Mouse (Mus musculus): ENCODE results near the gene Stoml2. TPM values are rescaled to one million over a fixed set of nuclear protein-coding genes. Genes with fewer than 3 reads are reported as not detected.

Gene Stoml2
- total and polyA plus RNA-seq, 2 experiments from 2014 or later = 102 to 230 TPM

DNA sequence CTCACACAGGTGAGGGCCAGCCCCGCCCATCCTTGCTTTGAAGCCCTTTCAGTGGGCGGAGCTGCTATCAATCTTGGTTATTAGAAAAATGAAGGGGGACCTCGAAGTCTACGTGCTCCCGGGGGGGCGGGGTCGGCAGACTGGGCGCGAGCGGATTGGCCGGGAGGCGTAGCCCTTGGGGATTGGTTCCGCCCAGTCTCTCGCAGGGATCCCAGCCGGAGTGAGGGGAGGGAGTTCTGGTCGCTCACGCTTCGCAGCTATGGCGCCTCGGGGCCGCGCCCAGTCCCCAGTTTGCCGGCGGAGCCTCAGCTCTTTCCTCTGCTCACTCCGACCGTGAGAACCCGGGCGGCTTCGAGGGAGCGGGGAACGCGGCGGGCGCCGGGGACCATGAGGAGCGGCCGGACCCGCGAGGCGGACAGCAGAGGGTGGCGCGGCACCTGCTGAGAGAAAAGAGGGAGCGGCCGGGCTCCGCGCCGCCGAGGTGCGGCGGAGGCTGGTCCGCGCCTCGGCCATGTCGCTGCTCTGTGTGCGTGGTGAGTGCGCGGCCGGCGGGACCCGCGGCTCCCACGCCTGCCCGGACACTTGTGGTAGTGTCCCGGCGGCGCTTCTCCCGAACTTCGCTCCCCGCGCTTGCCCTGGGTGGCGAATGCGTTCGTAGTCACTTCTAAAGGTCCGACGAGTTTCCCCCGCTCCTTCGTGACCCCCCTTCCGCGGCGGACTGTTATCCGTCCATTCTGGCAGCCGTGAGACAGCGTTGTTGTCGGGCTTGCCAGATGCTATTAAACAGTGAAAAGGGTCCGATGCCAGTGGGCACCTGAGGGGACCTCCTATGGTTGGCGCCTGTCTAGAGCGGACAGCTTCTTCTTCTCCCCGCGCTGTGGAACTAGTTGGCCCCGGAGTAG, 27.5 kb upstream of the Stoml2 start, which contains the start of gene Unc13b:
TSS of gene Unc13b (plus strand) at position 201 of the 902 bp plus-strand sequence.
- H3K4me1 ChIP-seq (ENCODE audit: insufficient read depth, low read length) = 0 out of 2 replicates have a peak, but pooled peaks cover 2% of the 10 kb centered on the region

DNA sequence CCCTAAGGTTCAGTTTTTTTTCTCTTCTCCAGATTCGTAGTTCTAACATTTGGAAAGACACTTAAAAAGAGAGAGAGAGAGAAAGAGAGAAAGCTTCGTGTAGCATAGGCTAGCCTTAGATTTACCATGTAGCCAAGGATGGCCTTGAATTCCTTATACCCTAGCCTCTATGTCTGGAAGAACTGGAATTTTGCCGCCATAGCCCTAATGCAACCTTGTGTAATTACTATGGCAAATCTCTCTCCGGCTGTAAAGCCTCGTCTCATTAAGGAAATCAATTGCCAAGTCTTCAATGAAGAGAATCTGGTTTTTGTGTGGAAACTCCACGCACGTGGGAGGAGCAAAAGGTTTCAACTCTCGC, 26.9 kb upstream of the Stoml2 start:
- Histone ChIP-seq H3K4me1 (ENCODE audit: insufficient read depth, low read length) (0 out of 2 replicates have a peak, but pooled peaks cover 2% of the 10 kb centered on the region), H3K9me3 (ENCODE audit: low read length) (no peaks in the 10 kb centered on the region), H3K36me3 (ENCODE audit: insufficient read depth, low read length) (no peaks in the 10 kb centered on the region), H3K9ac (replicated peaks; ENCODE audit: low read length, poor library complexity, severe bottlenecking) (0 out of 2 replicates have a peak overlapping the region, but pooled peaks have one; percentile 81), H3K27me3 (ENCODE audit: insufficient read depth, low read length) (no peaks in the 10 kb centered on the region), H3K27ac (ENCODE audit: low read depth, low read length) (0 out of 2 replicates have a peak overlapping the region, but pooled peaks have one; percentile 80), H3K4me2 (ENCODE audit: low read depth, low read length, poor library complexity, severe bottlenecking) (peak overlapping the region; percentile 71), H3K4me3 (ENCODE audit: low read depth, low read length) (peak overlapping the region; percentile 76)
- DNase-seq (ENCODE audit: low spot score) (no peak), ATAC-seq (ENCODE audit: low FRiP score) (no peak)
- TF ChIP-seq CTCF (IDR thresholded peaks at IDR 0.05) = no peak
- WGBS = 15% methylated on average over 8 of the region's 8 CpGs

More for the DNA sequence above, 27.5 kb upstream of the Stoml2 start, which contains the start of gene Unc13b:
- Histone ChIP-seq H3K4me3 (ENCODE audit: low read depth, low read length) (peak within 1 kb of the TSS; percentile 76), H3K9ac (replicated peaks; ENCODE audit: low read length, poor library complexity, severe bottlenecking) (peak within 1 kb of the TSS; percentile 81), H3K9me3 (ENCODE audit: low read length) (no peaks in the 10 kb centered on the region), H3K4me2 (ENCODE audit: low read depth, low read length, poor library complexity, severe bottlenecking) (peak within 1 kb of the TSS; percentile 71), H3K36me3 (ENCODE audit: insufficient read depth, low read length) (no peaks in the 10 kb centered on the region), H3K27me3 (ENCODE audit: insufficient read depth, low read length) (no peaks in the 10 kb centered on the region), H3K27ac (ENCODE audit: low read depth, low read length) (peak within 1 kb of the TSS; percentile 80)
- WGBS = under 1% methylated on average over 88 of the region's 90 CpGs
- DNase-seq (ENCODE audit: low spot score) (peak; percentile 95), ATAC-seq (ENCODE audit: low FRiP score) (peak; percentile 97)
- TF ChIP-seq CTCF (IDR thresholded peaks at IDR 0.05) = 0 out of 2 replicates have a peak, but pooled peaks have one; percentile 2

DNA sequence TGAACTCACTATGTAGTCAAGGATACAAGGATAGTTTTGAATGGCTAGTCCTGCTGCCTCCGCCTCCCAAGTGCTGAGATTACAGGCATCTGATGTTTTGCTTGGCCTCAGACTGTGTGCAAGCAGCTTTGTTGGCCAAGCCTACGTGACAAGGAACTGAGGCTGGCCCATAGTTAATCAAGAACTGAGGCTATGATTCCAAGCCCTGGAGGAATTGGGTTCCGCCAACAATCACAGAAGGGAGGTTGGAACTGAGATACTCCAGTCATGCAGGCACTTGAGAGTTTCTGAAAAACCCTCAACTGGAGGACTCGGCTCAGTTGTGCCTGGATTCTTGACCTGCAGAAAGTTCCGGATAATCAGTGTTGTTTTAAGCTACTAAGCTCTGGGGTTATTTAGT, 26.1 kb upstream of the Stoml2 start:
- no peak for TF ChIP-seq CTCF (IDR thresholded peaks at IDR 0.05)
- 96% methylated on average over 5 of the region's 5 CpGs for WGBS
- Histone ChIP-seq H3K4me1 (ENCODE audit: insufficient read depth, low read length) (0 out of 2 replicates have a peak, but pooled peaks cover 2% of the 10 kb centered on the region), H3K36me3 (ENCODE audit: insufficient read depth, low read length) (no peaks in the 10 kb centered on the region), H3K9ac (replicated peaks; ENCODE audit: low read length, poor library complexity, severe bottlenecking) (no peak overlapping the region), H3K4me2 (ENCODE audit: low read depth, low read length, poor library complexity, severe bottlenecking) (no peak overlapping the region), H3K27ac (ENCODE audit: low read depth, low read length) (no peak overlapping the region), H3K27me3 (ENCODE audit: insufficient read depth, low read length) (no peaks in the 10 kb centered on the region), H3K9me3 (ENCODE audit: low read length) (no peaks in the 10 kb centered on the region), H3K4me3 (ENCODE audit: low read depth, low read length) (no peak overlapping the region)
- no peak for DNase-seq (ENCODE audit: low spot score)
- no peak for ATAC-seq (ENCODE audit: low FRiP score)

DNA sequence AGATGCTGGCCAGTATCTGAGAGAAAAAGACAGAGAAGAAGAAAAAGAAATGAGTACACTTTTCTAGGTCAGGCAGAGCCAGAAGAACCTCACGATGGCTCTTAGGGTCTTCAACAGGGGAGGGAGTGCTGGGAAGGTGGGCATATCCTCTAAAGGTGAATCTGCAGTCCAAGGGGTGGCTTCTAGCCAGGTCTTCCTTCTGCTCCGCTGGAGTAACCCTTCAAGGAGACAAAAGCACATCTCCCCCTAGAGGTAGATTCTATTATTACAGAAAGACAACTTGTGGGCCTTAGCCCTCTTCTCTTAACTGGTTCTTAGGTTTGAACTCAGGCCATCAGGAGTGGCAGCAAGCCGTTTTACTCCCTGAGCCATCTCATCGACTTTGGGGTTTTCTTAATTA, 21.1 kb upstream of the Stoml2 start:
- ATAC-seq (ENCODE audit: low FRiP score) = no peak
- WGBS = 10% methylated on average over 4 of the region's 4 CpGs
- TF ChIP-seq CTCF (IDR thresholded peaks at IDR 0.05) = peak; percentile 67
- Histone ChIP-seq H3K9me3 (ENCODE audit: low read length) (no peaks in the 10 kb centered on the region), H3K36me3 (ENCODE audit: insufficient read depth, low read length) (no peaks in the 10 kb centered on the region), H3K4me2 (ENCODE audit: low read depth, low read length, poor library complexity, severe bottlenecking) (no peak overlapping the region), H3K27ac (ENCODE audit: low read depth, low read length) (no peak overlapping the region), H3K4me1 (ENCODE audit: insufficient read depth, low read length) (no peaks in the 10 kb centered on the region), H3K9ac (replicated peaks; ENCODE audit: low read length, poor library complexity, severe bottlenecking) (no peak overlapping the region), H3K4me3 (ENCODE audit: low read depth, low read length) (no peak overlapping the region), H3K27me3 (ENCODE audit: insufficient read depth, low read length) (no peaks in the 10 kb centered on the region)
- peak; percentile 75 for DNase-seq (ENCODE audit: low spot score)

DNA sequence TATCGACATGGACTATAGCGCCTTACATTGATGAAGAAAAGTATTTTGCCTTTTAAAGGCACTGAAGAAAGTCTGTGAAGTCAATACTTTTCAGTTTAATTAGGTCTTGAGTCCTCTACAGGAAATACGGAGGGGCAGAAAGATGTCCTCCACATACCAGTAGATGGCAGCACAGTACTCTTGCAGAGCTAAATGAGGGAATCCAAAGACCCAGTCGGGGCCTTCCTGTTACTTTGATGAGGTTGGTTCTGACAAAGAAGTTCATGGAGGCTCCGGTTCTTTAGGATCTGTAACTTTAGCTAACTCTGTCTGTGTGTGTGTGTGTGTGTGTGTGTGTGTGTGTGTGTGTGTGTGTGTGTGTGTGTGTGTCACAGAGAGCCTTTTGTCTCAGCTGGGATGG, 15.7 kb upstream of the Stoml2 start:
- Histone ChIP-seq H3K27ac (ENCODE audit: low read depth, low read length) (no peak overlapping the region), H3K27me3 (ENCODE audit: insufficient read depth, low read length) (no peaks in the 10 kb centered on the region), H3K9me3 (ENCODE audit: low read length) (no peaks in the 10 kb centered on the region), H3K4me3 (ENCODE audit: low read depth, low read length) (no peak overlapping the region), H3K9ac (replicated peaks; ENCODE audit: low read length, poor library complexity, severe bottlenecking) (no peak overlapping the region), H3K36me3 (ENCODE audit: insufficient read depth, low read length) (no peaks in the 10 kb centered on the region), H3K4me1 (ENCODE audit: insufficient read depth, low read length) (peaks cover 10% of the 10 kb centered on the region; the same call in 1 of the 2 replicates), H3K4me2 (ENCODE audit: low read depth, low read length, poor library complexity, severe bottlenecking) (no peak overlapping the region)
- ATAC-seq (ENCODE audit: low FRiP score) = no peak
- WGBS = 4% methylated on average over 5 of the region's 5 CpGs
- TF ChIP-seq CTCF (IDR thresholded peaks at IDR 0.05) = peak; percentile 96
- peak; percentile 95 for DNase-seq (ENCODE audit: low spot score)

DNA sequence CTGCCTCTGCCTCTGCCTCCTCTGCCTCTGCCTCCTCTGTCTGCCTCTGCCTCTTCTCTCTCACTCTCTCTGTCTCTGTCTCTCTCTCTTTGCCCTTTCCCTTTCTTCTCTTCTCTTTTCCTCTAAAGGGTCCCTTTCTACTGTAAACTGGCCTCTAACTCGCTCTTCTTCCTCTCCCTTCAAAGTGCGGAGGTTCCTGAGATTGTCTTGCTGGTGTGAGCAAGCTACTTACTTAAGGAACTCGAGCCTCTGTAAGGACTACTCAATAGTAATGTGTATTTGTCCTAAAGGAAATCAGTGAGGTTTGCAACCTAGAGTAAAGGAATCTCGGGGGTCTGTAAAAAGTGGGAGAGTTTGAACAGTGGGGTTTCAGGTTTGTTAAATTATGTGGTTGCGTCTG, 15.1 kb upstream of the Stoml2 start:
- no peak for TF ChIP-seq CTCF (IDR thresholded peaks at IDR 0.05)
- Histone ChIP-seq H3K36me3 (ENCODE audit: insufficient read depth, low read length) (no peaks in the 10 kb centered on the region), H3K27me3 (ENCODE audit: insufficient read depth, low read length) (no peaks in the 10 kb centered on the region), H3K27ac (ENCODE audit: low read depth, low read length) (peak overlapping the region; percentile 38; the same call in 1 of the 2 replicates), H3K4me1 (ENCODE audit: insufficient read depth, low read length) (peaks cover 10% of the 10 kb centered on the region; the same call in 1 of the 2 replicates), H3K9me3 (ENCODE audit: low read length) (no peaks in the 10 kb centered on the region), H3K4me3 (ENCODE audit: low read depth, low read length) (no peak overlapping the region), H3K9ac (replicated peaks; ENCODE audit: low read length, poor library complexity, severe bottlenecking) (no peak overlapping the region), H3K4me2 (ENCODE audit: low read depth, low read length, poor library complexity, severe bottlenecking) (peak overlapping the region; percentile 78; the same call in 1 of the 2 replicates)
- no peak for ATAC-seq (ENCODE audit: low FRiP score)
- no peak for DNase-seq (ENCODE audit: low spot score)
- 61% methylated on average over 5 of the region's 5 CpGs for WGBS

Measured in midbrain, postnatal 0 days (tissue).